ENCODE assay signal across 24 mouse cellular contexts in the genomic region with DNA sequence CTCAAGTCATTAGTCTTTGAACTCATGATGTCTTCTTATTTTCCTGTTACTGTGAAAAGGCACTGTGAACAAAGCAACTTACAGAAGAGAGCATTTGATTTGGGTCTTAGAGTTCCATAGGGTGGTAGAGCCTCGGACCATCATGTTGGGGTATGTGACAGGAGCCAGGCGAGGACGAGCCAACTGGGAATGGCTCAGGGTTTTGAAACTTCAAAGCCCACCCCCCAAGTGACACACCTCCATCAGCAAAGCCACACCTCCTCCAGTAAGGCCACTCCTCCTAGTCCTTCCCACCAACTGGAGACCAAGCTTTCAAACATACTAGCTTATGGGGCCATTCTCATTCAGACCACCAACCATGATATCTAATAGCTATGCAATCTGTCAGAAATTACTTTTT. TPM values are rescaled to one million over a fixed set of nuclear protein-coding genes. Genes with fewer than 3 reads are reported as not detected.
A peak's percentile ranks its signal among the peaks of the same experiment; 100 is the strongest.
DNase-seq lines count a peak whose midpoint lies in the region; ATAC-seq and TF ChIP-seq lines count a peak whose summit lies in the region.
"Had no signal": no experiment of that assay in that cellular context is flagged by ENCODE, and none has a peak within 500 bp of the region (broad histone marks: within the 10 kb centered on the region; RNA-seq: fewer than 3 reads in every experiment).

No protein-coding gene starts in this region.

- no peaks in the 10 kb centered on the region; the same call in 1 of the 2 replicates for H3K36me3 ChIP-seq in forebrain, embryonic 11.5 days (ENCODE audit: control insufficient read depth, insufficient read depth, low read length)
- H3K36me3 ChIP-seq in forebrain, embryonic 14.5 days (ENCODE audit: control insufficient read depth, insufficient read depth, low read length), result peaks cover 46% of the 10 kb centered on the region
- peaks cover 14% of the 10 kb centered on the region for H3K36me3 ChIP-seq in liver, adult 2 months (ENCODE audit: control insufficient read depth, insufficient read depth, low read length)
- H3K36me3 ChIP-seq in liver, postnatal 0 days (replicated peaks; ENCODE audit: insufficient read depth, low read length), result peaks cover 15% of the 10 kb centered on the region

- 0 out of 2 replicates have a peak, but pooled peaks have one; percentile 14 for TF ChIP-seq POLR2A in liver, adult 2 months (IDR thresholded peaks at IDR 0.05; ENCODE audit: extremely low read depth, insufficient read depth, low read length)

- no peaks in the 10 kb centered on the region for H3K27me3 ChIP-seq in forebrain, embryonic 11.5 days (ENCODE audit: control insufficient read depth, insufficient read depth, low read length)
- no peaks in the 10 kb centered on the region for H3K27me3 ChIP-seq in forebrain, embryonic 14.5 days (replicated peaks; ENCODE audit: control insufficient read depth, insufficient read depth, low read length)
- H3K27me3 ChIP-seq in liver, adult 2 months (ENCODE audit: control insufficient read depth, insufficient read depth, low read length), result no peaks in the 10 kb centered on the region
- H3K27me3 ChIP-seq in liver, postnatal 0 days (ENCODE audit: insufficient read depth, low read length), result no peaks in the 10 kb centered on the region
- H3K27me3 ChIP-seq: CH12.LX; embryonic facial prominence, embryonic 13.5 days; embryonic facial prominence, embryonic 15.5 days; forebrain, embryonic 13.5 days had no signal

- no peaks in the 10 kb centered on the region for H3K4me1 ChIP-seq in forebrain, embryonic 11.5 days (replicated peaks; ENCODE audit: control insufficient read depth, insufficient read depth, low read length)
- H3K4me1 ChIP-seq in forebrain, embryonic 14.5 days (ENCODE audit: control insufficient read depth, insufficient read depth, low read length), result no peaks in the 10 kb centered on the region
- peaks cover 34% of the 10 kb centered on the region for H3K4me1 ChIP-seq in liver, adult 2 months (ENCODE audit: control insufficient read depth, insufficient read depth, low read length)
- peaks cover 12% of the 10 kb centered on the region for H3K4me1 ChIP-seq in liver, postnatal 0 days (ENCODE audit: insufficient read depth)
- H3K4me1 ChIP-seq: embryonic facial prominence, embryonic 13.5 days; embryonic facial prominence, embryonic 15.5 days; forebrain, embryonic 10.5 days had no signal

- H3K9ac ChIP-seq in forebrain, embryonic 11.5 days (ENCODE audit: low read length), result no peak overlapping the region
- H3K9ac ChIP-seq in forebrain, embryonic 14.5 days (ENCODE audit: low read length), result no peak overlapping the region
- H3K9ac ChIP-seq in liver, adult 2 months (ENCODE audit: low read depth, low read length), result no peak overlapping the region
- H3K9ac ChIP-seq in liver, postnatal 0 days (replicated peaks), result no peak overlapping the region
- H3K9ac ChIP-seq: embryonic facial prominence, embryonic 13.5 days; embryonic facial prominence, embryonic 15.5 days; forebrain, embryonic 13.5 days had no signal

- TF ChIP-seq EP300 in liver, postnatal 0 days (IDR thresholded peaks at IDR 0.05; ENCODE audit: low read depth), result no peak

- H3K4me2 ChIP-seq in forebrain, embryonic 11.5 days (ENCODE audit: low read depth, low read length, severe bottlenecking), result no peak overlapping the region
- no peak overlapping the region for H3K4me2 ChIP-seq in forebrain, embryonic 14.5 days (ENCODE audit: low read length)
- no peak overlapping the region for H3K4me2 ChIP-seq in liver, postnatal 0 days (ENCODE audit: low read depth, low read length)
- H3K4me2 ChIP-seq: embryonic facial prominence, embryonic 13.5 days; embryonic facial prominence, embryonic 15.5 days; forebrain, embryonic 13.5 days had no signal

- 84% methylated on average over 3 of the region's 3 CpGs for WGBS in forebrain, embryonic 11.5 days
- WGBS in forebrain, embryonic 14.5 days, result 77% methylated on average over 3 of the region's 3 CpGs
- WGBS in liver, adult 2 months, result 36% methylated on average over 3 of the region's 3 CpGs
- 70% methylated on average over 3 of the region's 3 CpGs for WGBS in liver, postnatal 0 days (ENCODE audit: insufficient replicate concordance)

- no peak for TF ChIP-seq CTCF in liver, adult 2 months (IDR thresholded peaks at IDR 0.05; ENCODE audit: low read depth, low read length)
- no peak for TF ChIP-seq CTCF in liver, postnatal 0 days (IDR thresholded peaks at IDR 0.05; ENCODE audit: low read depth)

- ATAC-seq in forebrain, embryonic 11.5 days (replicated peaks; ENCODE audit: low FRiP score), result no peak
- ATAC-seq in forebrain, embryonic 14.5 days, result no peak
- ATAC-seq in liver, postnatal 0 days, result no peak
- ATAC-seq: CD4-positive, CD25-positive, alpha-beta regulatory T cell, adult 4 months had no signal

- H3K27ac ChIP-seq in forebrain, embryonic 11.5 days (ENCODE audit: low read depth, low read length), result no peak overlapping the region
- H3K27ac ChIP-seq in forebrain, embryonic 14.5 days (ENCODE audit: low read depth, low read length), result no peak overlapping the region
- H3K27ac ChIP-seq in liver, adult 2 months (replicated peaks; ENCODE audit: insufficient read depth, low read depth, low read length), result peak overlapping the region; percentile 95
- no peak overlapping the region for H3K27ac ChIP-seq in liver, postnatal 0 days (ENCODE audit: low read depth)
- H3K27ac ChIP-seq: embryonic facial prominence, embryonic 13.5 days; embryonic facial prominence, embryonic 15.5 days; forebrain, embryonic 10.5 days; forebrain, embryonic 13.5 days had no signal

- no peak overlapping the region for H3K4me3 ChIP-seq in forebrain, embryonic 11.5 days (ENCODE audit: low read depth, low read length)
- H3K4me3 ChIP-seq in forebrain, embryonic 14.5 days (ENCODE audit: low read depth, low read length), result no peak overlapping the region
- no peak overlapping the region for H3K4me3 ChIP-seq in liver, adult 2 months (ENCODE audit: insufficient read depth, low read depth, low read length)
- no peak overlapping the region for H3K4me3 ChIP-seq in liver, postnatal 0 days (ENCODE audit: low read depth, low read length)
- H3K4me3 ChIP-seq: embryonic facial prominence, embryonic 13.5 days; embryonic facial prominence, embryonic 15.5 days; erythroblast, embryonic 14.5 days; forebrain, embryonic 10.5 days; forebrain, embryonic 13.5 days had no signal

- peaks cover 3% of the 10 kb centered on the region; the same call in 1 of the 2 replicates for H3K79me2 ChIP-seq in liver, adult 2 months (ENCODE audit: control insufficient read depth, insufficient read depth, low read length)

- no peaks in the 10 kb centered on the region for H3K9me3 ChIP-seq in forebrain, embryonic 11.5 days (ENCODE audit: control insufficient read depth, low read length)
- no peaks in the 10 kb centered on the region for H3K9me3 ChIP-seq in forebrain, embryonic 14.5 days (replicated peaks; ENCODE audit: control insufficient read depth, low read length)
- H3K9me3 ChIP-seq in liver, postnatal 0 days (ENCODE audit: low read length), result no peaks in the 10 kb centered on the region
- H3K9me3 ChIP-seq: embryonic facial prominence, embryonic 13.5 days; embryonic facial prominence, embryonic 15.5 days; forebrain, embryonic 10.5 days; forebrain, embryonic 13.5 days had no signal

- peak; percentile 34 for DNase-seq in forebrain, embryonic 11.5 days (ENCODE audit: low spot score)
- DNase-seq in forebrain, embryonic 14.5 days (ENCODE audit: low spot score), result no peak
- peak; percentile 82 for DNase-seq in liver, adult 2 months (ENCODE audit: extremely low read depth, low read depth, low spot score)
- DNase-seq in liver, postnatal 0 days, result no peak
- peak; percentile 15 for DNase-seq in ZHBTc4 (ENCODE audit: low read depth, low spot score)
- DNase-seq in kidney, adult 18-20 months, result no peak
- DNase-seq: adrenal gland, adult 2 months; adrenal gland, postnatal 10 days; adrenal gland, postnatal 25 days; B cell, adult 2 months; cerebellum, adult 11 months; cerebellum, adult 18-20 months; cerebellum, adult 8-10 months; cerebellum, adult 9-11 months; cerebellum, postnatal 36 days; embryo, embryonic 11 days had no signal

RNA-seq across cellular contexts. Expression of gene Fam120b, which starts 36.0 kb away (rescaled TPM):
- 32.7 and 33.6 TPM in 2 replicates for polyA plus RNA-seq in forebrain, embryonic 11.5 days (2014; fragmentation: Nextera tagmentation; extraction: Ambion mirVana)
- polyA plus RNA-seq in forebrain, embryonic 14.5 days (2014; fragmentation: Nextera tagmentation; extraction: Ambion mirVana), result 36.0 and 45.3 TPM in 2 replicates
- total RNA-seq in liver, adult 2 months (2014; rRNA removed), result 13.3 and 13.4 TPM in 2 replicates
- 4.4 and 5.8 TPM in 2 replicates for polyA plus RNA-seq in liver, adult 2 months (2012; rRNA removed)
- 5.0 and 5.2 TPM in 2 replicates for polyA plus RNA-seq in liver, postnatal 0 days (2015; fragmentation: Nextera tagmentation; extraction: Ambion mirVana)

RNA-seq across cellular contexts. Expression of gene Dll1, which starts 55.4 kb away (rescaled TPM):
- polyA plus RNA-seq in forebrain, embryonic 11.5 days (2014; fragmentation: Nextera tagmentation; extraction: Ambion mirVana), result 84.7 and 97.4 TPM in 2 replicates
- 24.3 and 29.4 TPM in 2 replicates for polyA plus RNA-seq in forebrain, embryonic 14.5 days (2014; fragmentation: Nextera tagmentation; extraction: Ambion mirVana)
- 4.0 and 4.6 TPM in 2 replicates for total RNA-seq in liver, adult 2 months (2014; rRNA removed)
- 6.9 and 7.1 TPM in 2 replicates for polyA plus RNA-seq in liver, adult 2 months (2012; rRNA removed)
- polyA plus RNA-seq in liver, postnatal 0 days (2015; fragmentation: Nextera tagmentation; extraction: Ambion mirVana), result 1.9 and 2.6 TPM in 2 replicates
- total RNA-seq: MEL had no signal

Comparison
In these comparisons a context has a peak if more than half of its experiments do, and no peak if none do; other contexts are left out.
1. DNase-seq: peak in forebrain, embryonic 11.5 days (single experiment), liver, adult 2 months (single experiment) and ZHBTc4 (single experiment); none in forebrain, embryonic 14.5 days (single experiment), liver, postnatal 0 days (single experiment) and kidney, adult 18-20 months (single experiment).